Comparison of ENCODE assay signal across 12 mouse cellular contexts in the genomic region with DNA sequence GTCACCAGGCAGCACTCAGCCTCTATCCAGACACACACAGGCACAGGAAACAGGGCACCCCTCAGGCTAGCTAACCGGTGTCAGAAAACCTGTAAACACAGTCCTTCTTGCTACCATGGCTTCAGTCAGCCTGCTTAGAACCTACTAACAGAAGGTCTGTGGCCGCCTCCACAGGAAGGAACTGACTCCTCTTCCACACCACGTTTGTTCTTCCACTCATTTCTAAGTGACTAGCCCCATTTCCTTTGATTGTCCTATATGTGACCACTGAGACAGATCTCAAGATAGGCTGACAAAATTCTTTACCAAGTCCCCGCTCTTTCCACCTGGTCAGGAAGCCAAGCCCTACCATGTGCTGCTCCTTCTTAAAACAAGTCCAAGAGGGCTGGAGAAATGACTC. TPM values are rescaled to one million over a fixed set of nuclear protein-coding genes. Genes with fewer than 3 reads are reported as not detected.
DNase-seq lines count a peak whose midpoint lies in the region; ATAC-seq and TF ChIP-seq lines count a peak whose summit lies in the region.
"Had no signal": no experiment of that assay in that cellular context is flagged by ENCODE, and none has a peak within 500 bp of the region (broad histone marks: within the 10 kb centered on the region; RNA-seq: fewer than 3 reads in every experiment).

No protein-coding gene starts in this region.

- no peak for TF ChIP-seq CTCF in intestine, postnatal 0 days (IDR thresholded peaks at IDR 0.05; ENCODE audit: low read depth)

- peaks cover 34% of the 10 kb centered on the region for H3K36me3 ChIP-seq in kidney, embryonic 15.5 days
- peaks cover 4% of the 10 kb centered on the region; the same call in 1 of the 2 replicates for H3K36me3 ChIP-seq in intestine, postnatal 0 days (ENCODE audit: control insufficient read depth, insufficient read depth)
- peaks cover 26% of the 10 kb centered on the region; the same call in 1 of the 2 replicates for H3K36me3 ChIP-seq in midbrain, embryonic 13.5 days
- H3K36me3 ChIP-seq: midbrain, embryonic 15.5 days had no signal

- WGBS in kidney, embryonic 15.5 days, result 68% methylated on average over 4 of the region's 4 CpGs
- 58% methylated on average over 4 of the region's 4 CpGs for WGBS in intestine, postnatal 0 days
- WGBS in midbrain, embryonic 13.5 days, result 89% methylated on average over 4 of the region's 4 CpGs

- H3K4me3 ChIP-seq in kidney, embryonic 15.5 days (replicated peaks), result no peak overlapping the region
- no peak overlapping the region for H3K4me3 ChIP-seq in intestine, postnatal 0 days (ENCODE audit: low read depth, low read length)
- no peak overlapping the region for H3K4me3 ChIP-seq in midbrain, embryonic 13.5 days (replicated peaks)
- H3K4me3 ChIP-seq: hindbrain, embryonic 10.5 days; midbrain, embryonic 15.5 days had no signal

- no peak overlapping the region for H3K9ac ChIP-seq in kidney, embryonic 15.5 days
- H3K9ac ChIP-seq in intestine, postnatal 0 days (ENCODE audit: low read depth, low read length), result no peak overlapping the region
- H3K9ac ChIP-seq in midbrain, embryonic 13.5 days (replicated peaks), result no peak overlapping the region
- H3K9ac ChIP-seq: liver, embryonic 14.5 days; midbrain, embryonic 15.5 days had no signal

- H3K4me1 ChIP-seq in kidney, embryonic 15.5 days, result peaks cover 96% of the 10 kb centered on the region
- peaks cover 65% of the 10 kb centered on the region for H3K4me1 ChIP-seq in intestine, postnatal 0 days (replicated peaks; ENCODE audit: control insufficient read depth, insufficient read depth, low read length)
- peaks cover 90% of the 10 kb centered on the region for H3K4me1 ChIP-seq in midbrain, embryonic 13.5 days (replicated peaks)

- H3K9me3 ChIP-seq in kidney, embryonic 15.5 days (replicated peaks), result no peaks in the 10 kb centered on the region
- no peaks in the 10 kb centered on the region for H3K9me3 ChIP-seq in intestine, postnatal 0 days (ENCODE audit: control insufficient read depth)
- H3K9me3 ChIP-seq in midbrain, embryonic 13.5 days, result no peaks in the 10 kb centered on the region
- H3K9me3 ChIP-seq: hindbrain, embryonic 10.5 days; midbrain, embryonic 15.5 days had no signal

- no peak for DNase-seq in kidney, adult 9 months
- peak; percentile 42 for DNase-seq in thymus, postnatal 4 days
- DNase-seq in thymus, adult 18-20 months, result no peak
- no peak for DNase-seq in urinary bladder, postnatal 25 days (ENCODE audit: low spot score)
- DNase-seq: cerebellum, postnatal 25 days; right cerebral cortex, postnatal 14 days had no signal

- 0 out of 2 replicates have a peak overlapping the region, but pooled peaks have one; percentile 48 for H3K27ac ChIP-seq in kidney, embryonic 15.5 days
- H3K27ac ChIP-seq in intestine, postnatal 0 days (ENCODE audit: low read depth, low read length), result peak overlapping the region; percentile 46; the same call in 1 of the 2 replicates
- no peak overlapping the region for H3K27ac ChIP-seq in midbrain, embryonic 13.5 days
- H3K27ac ChIP-seq: hindbrain, embryonic 10.5 days; liver, embryonic 14.5 days; midbrain, embryonic 15.5 days had no signal

- no peak for ATAC-seq in kidney, embryonic 15.5 days (replicated peaks; ENCODE audit: low FRiP score)
- no peak for ATAC-seq in intestine, postnatal 0 days
- no peak for ATAC-seq in midbrain, embryonic 13.5 days
- ATAC-seq: midbrain, embryonic 15.5 days had no signal

- H3K27me3 ChIP-seq in kidney, embryonic 15.5 days, result no peaks in the 10 kb centered on the region
- no peaks in the 10 kb centered on the region for H3K27me3 ChIP-seq in intestine, postnatal 0 days (replicated peaks; ENCODE audit: control insufficient read depth, insufficient read depth, low read length)
- H3K27me3 ChIP-seq in midbrain, embryonic 13.5 days, result no peaks in the 10 kb centered on the region
- H3K27me3 ChIP-seq: midbrain, embryonic 15.5 days had no signal

- H3K4me2 ChIP-seq in kidney, embryonic 15.5 days, result no peak overlapping the region
- 0 out of 2 replicates have a peak overlapping the region, but pooled peaks have one; percentile 17 for H3K4me2 ChIP-seq in intestine, postnatal 0 days (replicated peaks; ENCODE audit: low read depth)
- H3K4me2 ChIP-seq in midbrain, embryonic 13.5 days (replicated peaks), result no peak overlapping the region
- H3K4me2 ChIP-seq: midbrain, embryonic 15.5 days had no signal

RNA-seq across cellular contexts. Expression of gene Tet3, which starts 10.0 kb away (rescaled TPM):
- polyA plus RNA-seq in kidney, embryonic 15.5 days (2015; fragmentation: Nextera tagmentation; extraction: Ambion mirVana), result 51.0 and 51.4 TPM in 2 replicates
- 28.1 and 34.3 TPM in 2 replicates for polyA plus RNA-seq in intestine, postnatal 0 days (2015; fragmentation: Nextera tagmentation; extraction: Ambion mirVana)
- polyA plus RNA-seq in midbrain, embryonic 13.5 days (2015; fragmentation: Nextera tagmentation; extraction: Ambion mirVana), result 68.1 and 72.4 TPM in 2 replicates

RNA-seq across cellular contexts. Expression of gene Dguok, which starts 57.9 kb away (rescaled TPM):
- polyA plus RNA-seq in kidney, embryonic 15.5 days (2015; fragmentation: Nextera tagmentation; extraction: Ambion mirVana), result 75.6 and 83.8 TPM in 2 replicates
- 30.9 and 33.7 TPM in 2 replicates for polyA plus RNA-seq in intestine, postnatal 0 days (2015; fragmentation: Nextera tagmentation; extraction: Ambion mirVana)
- polyA plus RNA-seq in midbrain, embryonic 13.5 days (2015; fragmentation: Nextera tagmentation; extraction: Ambion mirVana), result 63.7 and 71.9 TPM in 2 replicates
